Mouse (Mus musculus) intestine, embryonic 16.5 days (tissue): ENCODE data around the gene Usf1. TPM values are rescaled to one million over a fixed set of nuclear protein-coding genes. Genes with fewer than 3 reads are reported as not detected.

Experiments used
- ATAC-seq: fragments of 200-750 bp; cut with Nextera tagmentation; 2 replicates; pipeline ENCODE4 v1.8.0; 2017; ENCODE audit warnings: moderate TSS enrichment, moderate library complexity
- H3K27ac ChIP-seq: fragments of 300-500 bp; sonication (generic); 2 replicates; pipeline ENCODE4 v1.5.1; 2014; ENCODE audit warnings: mild to moderate bottlenecking, low read length
- H3K27me3 ChIP-seq: fragments of 300-500 bp; sonication (generic); replicated peaks from 2 replicates; pipeline ENCODE4 v1.6.1; 2014; ENCODE audit warnings: low read length, control low read depth, mixed read lengths; ENCODE audit not compliant: control insufficient read depth, insufficient read depth
- H3K36me3 ChIP-seq: fragments of 300-500 bp; sonication (generic); 2 replicates; pipeline ENCODE4 v1.6.1; 2014; ENCODE audit warnings: low read length, control low read depth; ENCODE audit not compliant: control insufficient read depth, insufficient read depth
- H3K4me1 ChIP-seq: fragments of 300-500 bp; sonication (generic); 2 replicates; pipeline ENCODE4 v1.6.1; 2014; ENCODE audit warnings: low read length, control low read depth, mixed read lengths; ENCODE audit not compliant: control insufficient read depth, insufficient read depth
- H3K4me2 ChIP-seq: fragments of 300-500 bp; sonication (generic); 2 replicates; pipeline ENCODE4 v1.6.1; 2014; ENCODE audit warnings: low read depth, low read length, control low read depth
- H3K4me3 ChIP-seq: fragments of 300-500 bp; sonication (generic); 2 replicates; pipeline ENCODE4 v1.5.1; 2014; ENCODE audit warnings: mild to moderate bottlenecking, low read length
- H3K9ac ChIP-seq: fragments of 300-500 bp; sonication (generic); 2 replicates; pipeline ENCODE4 v1.6.1; 2014; ENCODE audit warnings: low read depth, low read length
- H3K9me3 ChIP-seq: fragments of 300-500 bp; sonication (generic); 2 replicates; pipeline ENCODE4 v1.6.1; 2016; ENCODE audit warnings: low read length, control low read depth; ENCODE audit not compliant: control insufficient read depth
- WGBS: fragments of 180-500 bp; shearing (Covaris S2); extraction: QIAGEN DNeasy Blood & Tissue Kit; methylation state at CpG from one replicate; pipeline ENCODE4 v1.1.7; 2014; 5-methylcytosine and 5-hydroxymethylcytosine counted together
- polyA plus RNA-seq: library from polyadenylated mRNA; unstranded; fragments of >200 nt; fragmentation: Nextera tagmentation; extraction: Ambion mirVana; gene quantifications from 2 replicates; pipeline ENCODE4 v1.2.1, GENCODE M21; 2015

Gene Usf1
- 54.6 and 58.1 TPM in 2 replicates for polyA plus RNA-seq

DNA sequence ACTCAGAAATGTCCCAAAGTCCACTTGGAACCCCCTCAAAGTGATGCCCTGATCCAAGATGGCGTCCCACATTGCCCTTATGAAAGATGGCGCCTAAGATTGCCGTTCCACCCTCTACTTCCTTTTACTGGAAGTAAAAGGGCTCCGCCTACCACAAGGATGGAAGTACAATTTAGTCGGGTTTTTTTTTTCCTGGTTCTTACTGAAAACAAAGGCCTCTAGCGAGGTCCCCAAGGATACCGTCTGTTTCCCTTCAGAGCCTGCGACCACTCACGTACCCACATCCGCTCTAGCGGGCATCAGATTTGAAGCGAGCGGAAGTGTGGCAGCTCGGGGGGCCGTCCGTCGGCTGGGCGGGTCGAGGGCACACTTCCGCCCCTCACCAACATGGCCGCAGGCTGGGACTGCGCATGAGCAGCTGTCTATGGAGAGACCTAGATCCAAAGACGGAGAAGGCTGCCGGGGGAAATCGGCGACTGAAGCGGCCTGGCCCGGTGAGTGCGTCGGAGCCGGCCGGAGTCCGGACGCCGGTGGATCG, at the start of gene Usf1:
Gene Usf1, plus strand, starts transcription at position 367 of the 538 bp plus-strand sequence.
- peak within 1 kb of the TSS; percentile 92 for H3K27ac ChIP-seq
- peak within 1 kb of the TSS; percentile 62 for H3K4me2 ChIP-seq
- peak within 1 kb of the TSS; percentile 95 for H3K4me3 ChIP-seq
- WGBS: under 1% methylated on average over 36 of the region's 36 CpGs
- peaks cover 9% of the 10 kb centered on the region for H3K36me3 ChIP-seq
- no peaks in the 10 kb centered on the region for H3K27me3 ChIP-seq
- 0 out of 2 replicates have a peak, but pooled peaks cover 5% of the 10 kb centered on the region for H3K4me1 ChIP-seq
- H3K9me3 ChIP-seq: no peaks in the 10 kb centered on the region
- H3K9ac ChIP-seq: peak within 1 kb of the TSS; percentile 96
- peak; percentile 97 for ATAC-seq

DNA sequence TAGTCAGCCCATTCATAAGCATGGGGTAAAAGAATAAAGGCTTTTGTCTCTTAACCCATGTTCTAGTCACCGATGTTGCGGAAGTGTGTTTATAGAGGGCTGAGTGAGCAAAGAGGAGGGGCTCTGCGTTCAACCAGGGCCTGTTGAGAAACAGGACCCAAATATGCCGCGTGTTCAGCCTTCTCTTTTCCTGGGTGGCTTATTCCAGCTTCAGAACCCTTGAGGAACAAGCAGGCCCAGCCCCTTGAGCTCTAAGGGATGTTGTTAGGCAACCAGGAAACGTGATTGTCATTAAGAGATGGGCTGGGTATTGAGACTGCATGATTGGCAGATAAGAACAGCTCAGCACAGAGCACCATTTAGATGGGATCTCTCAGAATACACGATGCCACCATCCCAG, 45.2 kb upstream of the Usf1 start:
- Histone ChIP-seq H3K36me3 (no peaks in the 10 kb centered on the region), H3K27ac (no peak overlapping the region), H3K4me2 (no peak overlapping the region), H3K4me1 (peaks cover 3% of the 10 kb centered on the region; the same call in 1 of the 2 replicates), H3K9ac (no peak overlapping the region), H3K9me3 (no peaks in the 10 kb centered on the region), H3K27me3 (no peaks in the 10 kb centered on the region), H3K4me3 (no peak overlapping the region)
- WGBS: 56% methylated on average over 7 of the region's 7 CpGs
- ATAC-seq: no peak

DNA sequence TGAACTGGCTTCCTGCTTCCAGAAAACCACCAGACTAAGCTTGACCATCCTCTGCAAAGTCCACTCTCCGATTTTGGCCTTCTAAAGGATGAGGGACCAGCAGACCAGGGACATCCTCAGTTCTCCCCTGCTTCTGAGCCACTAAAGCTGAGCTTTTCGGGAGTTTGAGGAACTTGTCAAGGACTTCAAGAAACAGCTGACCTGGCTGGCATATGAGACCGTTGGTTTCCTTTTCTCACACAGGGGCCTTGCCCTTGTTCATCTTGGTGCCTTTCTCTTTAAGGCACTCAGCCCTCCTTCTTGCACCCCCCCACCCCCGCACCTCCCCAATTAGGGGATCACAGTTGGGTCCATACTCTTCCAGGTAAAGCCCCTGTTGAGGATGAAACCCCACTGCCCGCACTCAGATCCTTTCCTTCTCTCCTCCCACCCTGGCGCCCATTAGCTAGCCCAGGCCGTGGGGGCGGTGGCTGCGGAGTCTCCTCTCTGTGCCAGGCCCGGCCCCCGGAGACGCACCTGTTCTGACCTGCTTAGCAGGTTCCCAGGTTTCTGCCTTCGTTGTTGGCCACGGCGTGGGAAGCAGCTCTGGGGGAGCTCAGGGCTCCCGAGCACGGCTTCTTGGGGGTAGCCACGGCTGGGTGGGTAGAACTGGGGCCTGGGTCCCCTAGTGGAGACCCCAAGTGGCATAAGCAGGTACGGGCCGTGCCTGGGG, 41.1 kb upstream of the Usf1 start, which contains the start of gene Nectin4:
Gene Nectin4, plus strand, starts transcription at position 255 of the 712 bp plus-strand sequence.
- no peaks in the 10 kb centered on the region for H3K36me3 ChIP-seq
- H3K27me3 ChIP-seq: no peaks in the 10 kb centered on the region
- H3K9me3 ChIP-seq: no peaks in the 10 kb centered on the region
- WGBS: 25% methylated on average over 20 of the region's 20 CpGs
- peak within 1 kb of the TSS; percentile 59; the same call in 1 of the 2 replicates for H3K9ac ChIP-seq
- peaks cover 14% of the 10 kb centered on the region for H3K4me1 ChIP-seq
- peak within 1 kb of the TSS; percentile 27 for H3K4me3 ChIP-seq
- ATAC-seq: peak; percentile 86
- peak within 1 kb of the TSS; percentile 59 for H3K4me2 ChIP-seq
- no peak within 1 kb of the TSS for H3K27ac ChIP-seq

DNA sequence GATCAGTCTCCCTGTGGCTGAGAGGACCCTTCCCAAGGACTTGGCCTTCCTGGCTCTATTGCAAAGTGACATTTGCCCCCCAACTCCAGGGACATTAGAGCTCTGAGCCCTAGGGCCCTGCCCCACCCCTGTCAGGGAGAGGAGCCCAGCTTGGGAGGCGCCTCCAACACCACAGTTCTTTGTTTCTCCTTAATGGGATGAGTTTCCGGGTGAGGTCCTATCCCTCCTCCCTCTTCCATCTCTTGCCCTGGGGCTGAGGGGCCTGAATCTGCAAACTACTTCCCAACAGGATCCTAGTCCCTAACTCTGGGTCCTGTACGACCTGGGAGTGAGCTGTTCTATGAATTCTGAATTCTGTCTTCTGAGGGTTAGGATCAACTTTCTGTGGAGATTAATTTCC, 38.2 kb upstream of the Usf1 start:
- no peaks in the 10 kb centered on the region for H3K9me3 ChIP-seq
- ATAC-seq: no peak
- peaks cover 24% of the 10 kb centered on the region for H3K4me1 ChIP-seq
- H3K4me3 ChIP-seq: no peak overlapping the region
- H3K4me2 ChIP-seq: no peak overlapping the region
- no peaks in the 10 kb centered on the region for H3K27me3 ChIP-seq
- H3K27ac ChIP-seq: no peak overlapping the region
- no peaks in the 10 kb centered on the region for H3K36me3 ChIP-seq
- no peak overlapping the region for H3K9ac ChIP-seq
- WGBS: 60% methylated on average over 3 of the region's 3 CpGs

DNA sequence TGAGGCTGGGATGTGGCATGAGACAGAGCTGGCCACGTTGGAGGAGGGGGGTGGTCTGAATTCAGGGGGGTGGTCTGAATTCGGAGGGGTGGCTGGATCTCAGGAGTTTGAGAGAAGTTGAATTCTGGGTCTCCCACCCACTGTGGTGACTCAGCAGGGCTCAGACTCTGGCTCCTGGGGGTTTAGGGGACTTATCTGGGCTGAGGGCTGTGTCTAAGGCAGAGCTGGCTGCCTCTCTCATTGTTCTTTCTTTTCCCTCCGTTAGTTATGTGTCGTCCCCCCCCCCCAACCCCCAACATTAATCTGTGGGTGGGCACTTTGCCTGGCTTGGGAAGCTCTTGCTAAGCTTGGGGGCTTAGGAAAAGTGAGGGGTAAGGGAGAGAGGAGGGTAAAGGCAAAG, 37.2 kb upstream of the Usf1 start:
- 5% methylated on average over 3 of the region's 4 CpGs for WGBS
- H3K4me2 ChIP-seq: no peak overlapping the region
- no peak for ATAC-seq
- H3K27ac ChIP-seq: no peak overlapping the region
- no peaks in the 10 kb centered on the region for H3K27me3 ChIP-seq
- no peak overlapping the region for H3K9ac ChIP-seq
- peaks cover 24% of the 10 kb centered on the region for H3K4me1 ChIP-seq
- H3K36me3 ChIP-seq: no peaks in the 10 kb centered on the region
- no peaks in the 10 kb centered on the region for H3K9me3 ChIP-seq
- H3K4me3 ChIP-seq: no peak overlapping the region

DNA sequence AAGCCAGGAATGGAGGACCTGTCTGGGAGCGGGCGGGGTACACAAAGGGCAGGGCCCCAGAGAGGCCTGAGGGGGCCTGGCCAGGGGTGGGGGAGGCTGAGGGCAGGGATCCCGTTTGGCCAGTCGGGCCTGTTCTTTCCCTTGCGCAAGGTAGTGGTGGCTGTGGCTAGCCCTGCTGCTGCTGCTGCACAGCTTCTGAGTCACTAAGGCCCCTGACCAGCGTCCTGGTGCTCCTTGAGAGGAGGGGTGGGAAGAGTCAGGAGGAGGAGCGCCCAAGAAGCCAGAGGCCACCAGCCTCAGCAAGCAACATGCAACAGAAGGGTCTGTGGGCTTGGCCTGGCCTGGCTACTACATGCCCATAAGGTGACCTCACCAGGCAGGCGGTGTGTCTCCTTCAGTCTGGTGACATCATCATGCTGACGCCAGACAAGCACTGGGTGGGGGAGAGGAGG, 35.4 kb upstream of the Usf1 start:
- no peaks in the 10 kb centered on the region for H3K36me3 ChIP-seq
- H3K4me1 ChIP-seq: peaks cover 27% of the 10 kb centered on the region
- H3K4me2 ChIP-seq: no peak overlapping the region
- peak; percentile 89 for ATAC-seq
- WGBS: 24% methylated on average over 9 of the region's 9 CpGs
- 0 out of 2 replicates have a peak overlapping the region, but pooled peaks have one; percentile 51 for H3K9ac ChIP-seq
- H3K27ac ChIP-seq: no peak overlapping the region
- H3K27me3 ChIP-seq: 0 out of 2 replicates have a peak, but pooled peaks cover 2% of the 10 kb centered on the region
- no peak overlapping the region for H3K4me3 ChIP-seq
- H3K9me3 ChIP-seq: no peaks in the 10 kb centered on the region

DNA sequence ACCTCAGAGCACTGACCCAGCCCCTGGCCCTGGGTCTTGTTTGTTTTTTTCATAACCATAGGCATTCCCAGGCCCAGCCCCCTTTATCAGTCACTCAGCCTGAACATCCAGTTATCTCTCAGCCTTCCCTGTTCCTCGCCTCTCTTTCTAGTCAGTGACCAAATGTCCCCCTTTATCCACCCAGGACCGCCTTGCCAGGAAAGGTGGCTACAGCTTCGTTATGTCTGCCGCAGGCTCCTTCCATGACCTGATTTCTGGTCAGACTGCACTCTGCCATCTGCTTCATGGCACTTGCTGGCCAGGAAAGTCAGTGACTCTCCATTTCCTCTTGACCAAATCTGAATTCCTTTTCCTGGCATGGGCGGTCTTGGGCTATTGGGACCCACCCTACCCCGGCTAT, 32.8 kb upstream of the Usf1 start:
- Histone ChIP-seq H3K9me3 (no peaks in the 10 kb centered on the region), H3K27ac (no peak overlapping the region), H3K4me2 (no peak overlapping the region), H3K4me1 (peaks cover 20% of the 10 kb centered on the region), H3K36me3 (no peaks in the 10 kb centered on the region), H3K27me3 (0 out of 2 replicates have a peak, but pooled peaks cover 2% of the 10 kb centered on the region), H3K9ac (no peak overlapping the region), H3K4me3 (no peak overlapping the region)
- 84% methylated on average over 6 of the region's 6 CpGs for WGBS
- ATAC-seq: no peak

DNA sequence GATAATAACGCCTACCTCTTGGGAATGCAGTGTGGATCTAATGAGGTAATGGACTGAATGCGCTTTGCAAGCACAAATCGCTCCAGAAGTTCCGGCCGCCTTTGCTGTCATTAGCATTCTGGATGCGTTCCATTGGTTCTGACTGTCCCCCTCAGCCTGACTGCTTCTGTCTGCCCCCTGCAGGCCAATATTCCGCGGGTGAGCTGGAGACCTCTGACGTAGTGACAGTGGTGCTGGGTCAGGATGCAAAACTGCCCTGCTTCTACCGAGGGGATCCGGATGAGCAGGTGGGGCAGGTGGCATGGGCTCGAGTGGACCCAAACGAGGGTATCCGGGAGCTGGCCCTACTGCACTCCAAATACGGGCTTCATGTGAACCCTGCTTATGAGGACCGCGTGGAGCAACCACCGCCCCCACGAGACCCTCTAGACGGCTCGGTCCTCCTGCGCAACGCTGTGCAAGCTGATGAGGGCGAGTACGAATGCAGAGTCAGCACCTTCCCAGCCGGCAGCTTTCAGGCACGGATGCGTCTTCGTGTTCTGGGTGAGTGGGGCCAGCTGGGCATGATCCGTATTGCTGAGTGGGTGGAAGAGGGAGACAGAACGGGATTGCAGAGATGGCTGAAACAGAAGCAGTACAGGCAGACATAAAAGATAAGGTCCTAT, 31.0 kb upstream of the Usf1 start:
- no peak overlapping the region for H3K27ac ChIP-seq
- 7% methylated on average over 31 of the region's 31 CpGs for WGBS

DNA sequence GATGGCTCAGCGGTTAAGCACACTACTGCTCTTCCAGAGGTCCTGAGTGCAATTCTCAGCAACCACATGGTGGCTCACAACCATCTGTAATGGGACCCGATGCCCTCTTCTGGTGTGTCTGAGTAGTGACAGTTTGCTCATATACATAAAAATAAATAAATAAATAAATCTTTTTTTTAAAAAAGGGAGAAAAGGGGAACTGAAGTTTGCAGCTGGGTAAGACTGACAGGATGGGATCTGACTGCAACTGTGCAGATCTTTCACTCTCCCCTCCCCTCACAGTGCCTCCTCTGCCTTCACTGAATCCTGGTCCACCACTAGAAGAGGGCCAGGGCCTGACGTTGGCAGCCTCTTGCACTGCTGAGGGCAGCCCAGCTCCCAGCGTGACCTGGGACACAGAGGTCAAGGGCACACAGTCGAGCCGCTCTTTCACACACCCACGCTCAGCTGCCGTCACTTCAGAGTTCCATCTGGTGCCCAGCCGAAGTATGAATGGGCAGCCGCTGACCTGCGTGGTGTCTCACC, 29.0 kb upstream of the Usf1 start:
- 0 out of 2 replicates have a peak, but pooled peaks cover 2% of the 10 kb centered on the region for H3K27me3 ChIP-seq
- 85% methylated on average over 11 of the region's 11 CpGs for WGBS
- no peak overlapping the region for H3K4me2 ChIP-seq
- peaks cover 3% of the 10 kb centered on the region; the same call in 1 of the 2 replicates for H3K4me1 ChIP-seq
- H3K9ac ChIP-seq: no peak overlapping the region
- no peak for ATAC-seq
- H3K4me3 ChIP-seq: no peak overlapping the region
- H3K9me3 ChIP-seq: no peaks in the 10 kb centered on the region
- H3K36me3 ChIP-seq: no peaks in the 10 kb centered on the region
- H3K27ac ChIP-seq: no peak overlapping the region

More for the DNA sequence above, 31.0 kb upstream of the Usf1 start:
- Histone ChIP-seq H3K4me3 (peak overlapping the region; percentile 21), H3K9me3 (no peaks in the 10 kb centered on the region), H3K9ac (peak overlapping the region; percentile 31; the same call in 1 of the 2 replicates), H3K4me1 (peaks cover 13% of the 10 kb centered on the region), H3K36me3 (no peaks in the 10 kb centered on the region), H3K27me3 (0 out of 2 replicates have a peak, but pooled peaks cover 2% of the 10 kb centered on the region), H3K4me2 (peak overlapping the region; percentile 46)
- ATAC-seq: peak; percentile 51
